Mouse (Mus musculus): Measurements from ENCODE around the gene Pou2f1.

- no peak for TF ChIP-seq POLR2A (IDR thresholded peaks at IDR 0.05; ENCODE audit: insufficient read depth, low read length)
- no peak for TF ChIP-seq CTCF (IDR thresholded peaks at IDR 0.05; ENCODE audit: low read depth, low read length)
- TF ChIP-seq EP300 (IDR thresholded peaks at IDR 0.05; ENCODE audit: insufficient read depth, low read depth, low read length), result no peak
Measured at GRCm38 (mm10) chr1:165860373-165861234, 141.9 kb downstream of the Pou2f1 start.
